Mouse (Mus musculus): ENCODE measurements around the gene Ebf1. TPM values are rescaled to one million over a fixed set of nuclear protein-coding genes. Genes with fewer than 3 reads are reported as not detected.

The Ebf1 gene
- polyA plus RNA-seq, 1 experiment from 2014 or later = 109 TPM

DNA sequence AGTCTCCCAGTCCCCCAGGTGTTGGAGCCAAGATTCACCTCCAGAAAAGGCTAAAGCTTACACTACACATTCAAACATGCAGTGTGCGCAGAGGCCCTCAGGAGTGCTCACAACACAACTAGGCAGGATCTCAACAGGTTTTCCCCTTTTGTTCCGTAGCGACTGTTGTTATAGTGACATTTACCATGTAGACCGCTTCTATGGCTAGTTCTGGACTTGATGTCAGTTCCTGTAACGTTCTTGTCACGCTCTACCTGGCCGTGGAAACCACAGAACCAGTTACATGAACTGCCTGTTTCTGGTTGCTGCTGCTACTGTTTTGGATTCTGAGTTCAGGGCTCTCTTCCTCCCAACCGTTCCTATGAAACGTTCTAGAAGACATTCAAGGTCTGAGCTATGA is 333.2 kb downstream of the Ebf1 start:
- no peak for ATAC-seq (ENCODE audit: low FRiP score, low read depth)
- Histone ChIP-seq H3K4me2 (replicated peaks) (no peak overlapping the region), H3K9ac (no peak overlapping the region), H3K9me3 (no peaks in the 10 kb centered on the region), H3K4me1 (no peaks in the 10 kb centered on the region), H3K27ac (no peak overlapping the region), H3K36me3 (no peaks in the 10 kb centered on the region), H3K4me3 (no peak overlapping the region), H3K27me3 (replicated peaks) (no peaks in the 10 kb centered on the region)
- 92% methylated on average over 9 of the region's 9 CpGs for WGBS

DNA sequence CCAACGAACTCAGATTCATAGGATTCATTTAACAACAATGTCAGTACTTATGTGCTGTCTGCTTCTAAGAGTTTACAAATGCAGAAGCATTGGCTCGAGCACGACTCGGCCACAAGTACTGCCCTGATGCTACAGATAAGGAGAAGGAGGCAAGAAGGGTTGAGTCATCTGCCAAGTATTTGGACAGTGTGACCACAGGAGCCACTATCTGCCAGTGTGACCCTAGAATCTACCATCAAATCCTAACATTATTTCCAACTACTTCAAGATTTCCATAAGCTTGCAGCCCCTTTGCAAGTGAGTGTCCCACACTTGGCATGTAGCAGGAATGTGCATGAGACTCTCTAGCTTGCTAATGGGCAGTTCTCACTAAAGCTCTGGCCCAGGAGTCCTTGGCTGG is 334.4 kb downstream of the Ebf1 start:
- Histone ChIP-seq H3K4me2 (replicated peaks) (no peak overlapping the region), H3K4me3 (no peak overlapping the region), H3K9me3 (no peaks in the 10 kb centered on the region), H3K36me3 (no peaks in the 10 kb centered on the region), H3K27ac (no peak overlapping the region), H3K9ac (no peak overlapping the region), H3K27me3 (replicated peaks) (no peaks in the 10 kb centered on the region), H3K4me1 (no peaks in the 10 kb centered on the region)
- 87% methylated on average over 4 of the region's 4 CpGs for WGBS
- ATAC-seq (ENCODE audit: low FRiP score, low read depth) = no peak

DNA sequence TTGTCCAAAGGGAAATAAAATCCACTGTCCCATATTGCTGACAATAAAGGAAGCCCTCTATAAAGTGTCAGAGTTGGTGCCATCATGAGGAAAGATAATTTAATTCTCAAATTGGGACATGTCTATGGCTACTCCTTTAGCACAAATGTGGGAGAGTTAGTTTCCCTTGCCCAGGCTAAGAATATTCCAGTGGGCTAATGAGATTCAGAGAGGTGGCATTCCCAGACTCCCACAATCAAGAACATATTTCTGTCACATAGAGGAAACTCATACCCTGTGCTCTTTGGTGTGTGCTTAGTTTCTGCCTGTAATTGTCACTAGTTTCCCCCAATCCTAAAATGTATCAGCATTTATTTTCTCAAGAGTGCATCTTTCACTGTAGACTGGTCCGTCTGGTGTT is 336.2 kb downstream of the Ebf1 start:
- H3K27ac ChIP-seq = no peak overlapping the region
- ATAC-seq (ENCODE audit: low FRiP score, low read depth) = no peak
- no peaks in the 10 kb centered on the region for H3K9me3 ChIP-seq
- H3K27me3 ChIP-seq (replicated peaks) = no peaks in the 10 kb centered on the region
- WGBS = 76% methylated on average over 1 of the region's 1 CpGs
- H3K4me2 ChIP-seq (replicated peaks) = no peak overlapping the region
- no peak overlapping the region for H3K4me3 ChIP-seq
- H3K9ac ChIP-seq = no peak overlapping the region
- no peaks in the 10 kb centered on the region for H3K36me3 ChIP-seq
- H3K4me1 ChIP-seq = no peaks in the 10 kb centered on the region

DNA sequence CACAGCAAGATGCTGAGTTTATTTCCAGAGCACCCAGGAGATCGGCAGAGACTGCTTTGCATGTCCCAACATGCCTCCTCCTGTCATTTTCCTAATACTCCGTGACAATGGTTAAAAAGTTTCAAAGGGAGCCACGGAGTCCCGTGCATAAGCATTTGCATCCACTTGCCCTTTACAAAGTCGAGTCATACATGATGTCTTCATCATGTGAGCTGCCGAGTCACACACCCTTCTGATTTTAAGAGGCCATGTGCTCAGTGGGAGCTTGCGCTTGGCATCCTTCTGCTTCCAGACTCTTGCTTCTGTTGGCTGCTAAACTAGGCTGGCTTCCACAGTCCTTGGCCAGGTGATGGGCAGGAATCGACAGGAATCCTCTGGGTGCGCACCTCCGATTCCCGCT is 336.7 kb downstream of the Ebf1 start:
- ATAC-seq (ENCODE audit: low FRiP score, low read depth) = no peak

DNA sequence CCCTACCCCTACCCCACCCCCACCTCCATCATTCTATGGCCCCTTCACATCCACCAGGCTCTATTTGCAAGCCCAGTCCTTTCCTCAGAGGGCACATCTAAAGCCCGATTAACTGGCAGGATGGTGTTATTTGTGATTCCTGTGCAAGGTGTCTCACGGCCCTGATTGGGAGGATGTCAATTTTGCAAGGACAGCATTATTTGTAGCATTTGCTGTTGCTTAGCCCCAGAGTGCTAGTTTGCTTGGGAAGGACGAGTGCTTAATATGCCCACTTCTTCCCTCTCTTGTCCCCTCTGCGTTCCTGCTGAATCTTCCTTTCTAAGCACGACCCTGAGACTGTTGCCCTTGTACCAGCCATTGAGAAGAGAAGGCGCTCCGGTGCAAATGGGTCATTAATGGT is 337.2 kb downstream of the Ebf1 start:
- no peak overlapping the region for H3K9ac ChIP-seq
- no peak for ATAC-seq (ENCODE audit: low FRiP score, low read depth)
- H3K27me3 ChIP-seq (replicated peaks) = no peaks in the 10 kb centered on the region
- no peak overlapping the region for H3K4me2 ChIP-seq (replicated peaks)
- no peak overlapping the region for H3K4me3 ChIP-seq
- H3K27ac ChIP-seq = no peak overlapping the region
- 80% methylated on average over 7 of the region's 7 CpGs for WGBS
- no peaks in the 10 kb centered on the region for H3K36me3 ChIP-seq
- no peaks in the 10 kb centered on the region for H3K4me1 ChIP-seq
- H3K9me3 ChIP-seq = no peaks in the 10 kb centered on the region

More for the DNA sequence above, 336.7 kb downstream of the Ebf1 start:
- H3K9me3 ChIP-seq = no peaks in the 10 kb centered on the region
- no peak overlapping the region for H3K4me2 ChIP-seq (replicated peaks)
- H3K9ac ChIP-seq = no peak overlapping the region
- no peak overlapping the region for H3K4me3 ChIP-seq
- WGBS = 83% methylated on average over 11 of the region's 11 CpGs
- H3K36me3 ChIP-seq = no peaks in the 10 kb centered on the region
- no peaks in the 10 kb centered on the region for H3K4me1 ChIP-seq
- H3K27ac ChIP-seq = no peak overlapping the region
- H3K27me3 ChIP-seq (replicated peaks) = no peaks in the 10 kb centered on the region

DNA sequence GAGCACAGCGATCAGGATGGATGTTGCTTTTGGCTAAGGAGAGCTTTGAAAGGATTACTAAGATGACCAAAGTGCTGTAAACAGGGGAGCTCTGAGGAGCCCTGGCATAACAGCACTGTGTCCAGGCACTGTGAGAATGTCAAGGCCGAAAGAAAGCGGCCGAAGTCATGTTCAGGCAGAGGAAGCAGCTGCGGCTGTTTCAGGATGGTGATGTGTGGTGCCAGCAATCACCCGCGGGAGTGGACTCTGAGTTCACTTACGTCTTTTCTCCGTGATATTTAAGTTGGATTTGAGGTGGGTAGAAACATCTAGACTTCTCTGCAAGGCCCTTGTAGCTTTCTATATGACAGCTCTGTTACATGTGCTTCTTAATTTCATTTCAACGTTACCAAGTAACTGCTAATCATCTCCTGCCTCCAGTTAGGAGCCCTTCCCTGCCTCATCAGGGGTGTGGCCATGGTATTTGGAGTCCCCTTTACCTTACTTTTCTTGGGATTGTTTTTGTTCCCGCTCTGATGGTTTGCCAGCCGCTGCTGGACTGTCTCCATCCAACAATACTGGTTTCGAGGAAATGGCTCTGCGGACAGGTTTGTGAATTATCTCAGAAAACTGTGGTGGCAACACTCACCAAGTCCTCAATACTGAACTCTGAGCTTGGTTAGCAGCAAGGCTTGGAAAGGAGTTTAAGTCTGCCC is 345.8 kb downstream of the Ebf1 start:
- no peak for ATAC-seq (ENCODE audit: low FRiP score, low read depth)
- no peaks in the 10 kb centered on the region for H3K27me3 ChIP-seq (replicated peaks)
- no peak overlapping the region for H3K9ac ChIP-seq
- H3K4me2 ChIP-seq (replicated peaks) = no peak overlapping the region
- H3K36me3 ChIP-seq = no peaks in the 10 kb centered on the region
- peaks cover 11% of the 10 kb centered on the region; the same call in 1 of the 2 replicates for H3K4me1 ChIP-seq
- no peak overlapping the region for H3K4me3 ChIP-seq
- no peaks in the 10 kb centered on the region for H3K9me3 ChIP-seq
- no peak overlapping the region for H3K27ac ChIP-seq
- 89% methylated on average over 14 of the region's 14 CpGs for WGBS

DNA sequence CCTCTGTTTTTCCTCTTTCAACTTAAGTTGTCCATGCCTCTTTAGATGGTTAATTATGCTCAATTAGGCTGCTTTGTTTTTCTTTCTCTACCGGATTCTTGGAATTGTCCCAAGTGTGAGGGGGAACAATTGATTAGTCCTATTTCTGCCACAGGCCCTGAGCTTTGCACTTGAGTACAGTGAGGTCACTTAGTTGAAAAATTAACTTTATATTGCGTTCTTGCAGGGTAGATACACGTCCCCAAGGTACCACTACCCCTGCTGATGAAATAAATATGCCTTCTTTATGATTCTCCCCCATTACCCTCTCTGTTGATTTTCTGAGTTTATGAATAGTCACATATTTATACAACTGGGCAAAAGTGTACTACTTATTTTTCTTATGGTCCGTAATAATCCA is 351.9 kb downstream of the Ebf1 start:
- Histone ChIP-seq H3K9ac (no peak overlapping the region), H3K27ac (no peak overlapping the region), H3K9me3 (no peaks in the 10 kb centered on the region), H3K4me2 (replicated peaks) (no peak overlapping the region), H3K4me3 (no peak overlapping the region), H3K27me3 (replicated peaks) (no peaks in the 10 kb centered on the region), H3K4me1 (peaks cover 6% of the 10 kb centered on the region; the same call in 1 of the 2 replicates), H3K36me3 (no peaks in the 10 kb centered on the region)
- 56% methylated on average over 4 of the region's 4 CpGs for WGBS
- no peak for ATAC-seq (ENCODE audit: low FRiP score, low read depth)

DNA sequence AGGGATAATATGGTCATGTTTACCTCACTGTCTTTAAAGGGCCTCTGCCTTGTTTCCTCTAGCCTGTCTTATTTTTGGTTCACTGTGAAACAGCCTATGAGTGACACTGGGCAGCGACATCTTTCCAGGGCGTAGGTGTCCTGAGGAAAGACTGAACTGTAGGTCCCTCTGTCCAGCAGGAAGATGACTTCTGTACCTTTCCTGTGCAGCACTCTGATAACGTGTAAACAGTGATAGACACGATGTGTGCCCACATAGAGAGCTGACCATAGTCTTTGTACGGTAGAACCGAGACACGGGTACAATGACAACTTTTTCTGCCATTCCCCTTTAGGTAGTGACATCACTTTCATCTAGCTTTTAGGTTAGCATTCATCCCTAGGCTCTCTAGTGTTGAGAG is 357.2 kb downstream of the Ebf1 start:
- Histone ChIP-seq H3K27me3 (replicated peaks) (no peaks in the 10 kb centered on the region), H3K4me3 (no peak overlapping the region), H3K9ac (no peak overlapping the region), H3K4me1 (peaks cover 33% of the 10 kb centered on the region), H3K9me3 (no peaks in the 10 kb centered on the region), H3K36me3 (no peaks in the 10 kb centered on the region), H3K4me2 (replicated peaks) (no peak overlapping the region), H3K27ac (no peak overlapping the region)
- WGBS = 93% methylated on average over 7 of the region's 7 CpGs
- ATAC-seq (ENCODE audit: low FRiP score, low read depth) = no peak

DNA sequence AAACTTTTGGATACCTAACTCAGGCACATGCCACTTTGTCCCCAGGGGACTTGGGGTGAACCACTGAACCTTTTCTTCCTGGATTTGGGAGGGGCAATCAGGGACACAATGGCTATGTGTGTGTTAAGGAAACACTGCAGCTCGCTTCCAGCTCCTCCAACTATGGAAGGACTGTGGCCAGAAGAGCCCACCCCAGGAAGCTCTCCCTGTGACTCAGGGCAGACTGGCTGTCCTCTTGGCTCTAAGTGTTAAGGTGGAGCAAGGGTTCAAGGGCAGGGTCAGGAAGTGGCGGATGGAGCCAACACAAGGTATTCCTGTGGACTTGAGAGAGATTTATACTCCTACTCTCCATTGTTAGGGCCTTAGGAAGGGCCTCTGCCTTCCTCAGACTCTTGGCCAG is 358.0 kb downstream of the Ebf1 start:
- Histone ChIP-seq H3K9ac (no peak overlapping the region), H3K4me3 (no peak overlapping the region), H3K27ac (no peak overlapping the region), H3K4me1 (peaks cover 39% of the 10 kb centered on the region), H3K27me3 (replicated peaks) (no peaks in the 10 kb centered on the region), H3K4me2 (replicated peaks) (no peak overlapping the region), H3K36me3 (no peaks in the 10 kb centered on the region), H3K9me3 (no peaks in the 10 kb centered on the region)
- 43% methylated on average over 2 of the region's 2 CpGs for WGBS
- no peak for ATAC-seq (ENCODE audit: low FRiP score, low read depth)

DNA sequence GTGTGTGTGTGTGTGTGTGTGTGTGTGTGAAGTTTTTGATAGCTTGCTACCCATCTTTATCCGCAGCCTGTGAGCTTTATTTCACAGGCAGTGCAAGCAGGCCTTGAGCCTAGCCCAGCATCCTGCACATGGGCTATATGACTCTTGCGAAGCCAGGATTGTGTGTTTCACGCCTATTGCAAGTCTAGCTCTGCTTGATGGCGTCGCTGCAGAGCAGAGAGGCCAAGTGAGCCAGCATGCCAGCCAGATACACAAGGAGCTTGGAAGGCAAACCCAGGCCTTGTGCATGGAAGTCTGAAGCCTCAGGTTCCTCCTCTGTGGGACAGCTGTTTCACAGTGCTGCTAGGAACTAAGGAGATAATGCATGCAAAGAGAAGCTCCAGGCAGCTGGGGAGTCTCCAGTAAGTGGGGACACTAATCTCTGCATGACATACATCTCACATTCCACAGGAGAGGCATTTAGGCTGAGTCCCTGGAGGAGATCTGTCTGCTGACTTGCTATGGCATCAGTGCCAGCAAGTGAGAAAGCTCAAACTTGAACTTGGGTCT is 359.2 kb downstream of the Ebf1 start:
- Histone ChIP-seq H3K4me3 (no peak overlapping the region), H3K9me3 (no peaks in the 10 kb centered on the region), H3K27ac (peak overlapping the region; percentile 1; the same call in 1 of the 2 replicates), H3K9ac (no peak overlapping the region), H3K4me1 (peaks cover 39% of the 10 kb centered on the region), H3K27me3 (replicated peaks) (no peaks in the 10 kb centered on the region), H3K4me2 (replicated peaks) (no peak overlapping the region), H3K36me3 (no peaks in the 10 kb centered on the region)
- WGBS = 73% methylated on average over 5 of the region's 5 CpGs
- no peak for ATAC-seq (ENCODE audit: low FRiP score, low read depth)

DNA sequence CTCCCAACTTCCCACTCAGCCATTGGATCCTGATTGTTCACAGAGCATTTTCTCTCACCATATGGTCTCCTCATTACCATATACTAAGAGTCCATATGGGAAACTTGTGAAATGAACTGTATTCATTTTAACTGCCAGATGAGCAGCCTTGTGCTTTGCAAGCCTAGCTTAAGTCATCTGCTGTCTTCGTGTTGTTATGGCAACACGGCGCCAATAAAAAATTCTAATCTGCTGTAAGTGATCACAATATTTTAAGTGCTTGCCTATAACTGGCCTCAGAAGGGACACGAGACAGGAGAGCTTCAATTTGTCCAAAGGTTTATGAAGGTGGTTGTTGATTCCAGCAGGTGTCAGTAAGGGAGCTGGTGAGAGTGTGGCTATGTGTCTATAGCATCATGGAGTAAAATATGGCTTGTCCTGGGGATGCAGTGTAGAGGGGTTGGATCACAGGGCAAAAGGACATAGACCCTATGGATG is 360.8 kb downstream of the Ebf1 start:
- H3K4me1 ChIP-seq = peaks cover 48% of the 10 kb centered on the region
- 66% methylated on average over 4 of the region's 4 CpGs for WGBS

DNA sequence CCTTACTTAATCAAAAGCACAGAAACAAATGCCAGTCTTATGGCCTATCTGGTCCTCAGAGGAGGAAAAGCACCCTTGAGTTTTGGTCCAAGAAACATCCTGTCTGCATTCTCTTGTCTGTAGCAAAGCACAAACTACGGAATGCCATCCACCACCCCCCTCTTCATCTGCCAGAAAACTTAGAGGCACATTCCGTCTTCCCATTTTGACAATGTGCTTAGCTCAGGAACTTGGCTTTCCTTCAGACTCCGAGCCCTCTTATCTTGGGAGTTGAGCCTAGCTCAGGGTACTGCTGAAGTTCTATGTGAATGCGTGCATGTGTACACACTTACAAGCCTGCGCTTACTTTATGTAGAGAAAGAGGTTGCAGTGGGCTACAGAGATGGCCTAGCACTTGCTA is 362.3 kb downstream of the Ebf1 start:
- peaks cover 48% of the 10 kb centered on the region for H3K4me1 ChIP-seq
- no peak overlapping the region for H3K9ac ChIP-seq
- H3K27me3 ChIP-seq (replicated peaks) = no peaks in the 10 kb centered on the region
- no peak for ATAC-seq (ENCODE audit: low FRiP score, low read depth)
- H3K4me3 ChIP-seq = no peak overlapping the region
- H3K27ac ChIP-seq = no peak overlapping the region
- no peaks in the 10 kb centered on the region for H3K36me3 ChIP-seq
- no peaks in the 10 kb centered on the region for H3K9me3 ChIP-seq
- 90% methylated on average over 5 of the region's 5 CpGs for WGBS
- no peak overlapping the region for H3K4me2 ChIP-seq (replicated peaks)

More for the DNA sequence above, 360.8 kb downstream of the Ebf1 start:
- H3K27me3 ChIP-seq (replicated peaks) = no peaks in the 10 kb centered on the region
- H3K4me3 ChIP-seq = no peak overlapping the region
- peak; percentile 51 for ATAC-seq (ENCODE audit: low FRiP score, low read depth)
- no peak overlapping the region for H3K27ac ChIP-seq
- no peak overlapping the region for H3K4me2 ChIP-seq (replicated peaks)
- H3K9me3 ChIP-seq = no peaks in the 10 kb centered on the region
- no peaks in the 10 kb centered on the region for H3K36me3 ChIP-seq
- no peak overlapping the region for H3K9ac ChIP-seq

DNA sequence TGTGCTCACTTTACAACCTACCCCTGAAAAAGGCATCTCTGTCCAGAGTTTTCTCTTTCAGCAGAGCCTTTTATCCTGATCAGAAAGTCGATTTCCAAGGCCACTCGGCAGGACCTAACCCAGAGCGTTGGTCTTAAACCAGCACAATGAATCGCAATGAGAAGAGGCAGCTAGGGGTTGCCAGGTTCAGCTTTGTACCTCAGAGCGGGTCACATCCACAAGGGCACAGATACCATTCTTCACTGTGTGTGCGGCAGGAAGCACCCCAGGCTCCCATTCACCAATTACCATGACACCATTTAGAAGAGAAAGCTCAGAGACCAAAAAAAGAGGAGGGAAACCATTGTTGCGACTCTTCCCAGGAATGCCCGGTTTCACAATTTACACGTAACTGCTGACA is 365.1 kb downstream of the Ebf1 start:
- Histone ChIP-seq H3K9me3 (no peaks in the 10 kb centered on the region), H3K27ac (no peak overlapping the region), H3K4me3 (no peak overlapping the region), H3K4me2 (replicated peaks) (0 out of 2 replicates have a peak overlapping the region, but pooled peaks have one; percentile 24), H3K4me1 (peaks cover 29% of the 10 kb centered on the region), H3K36me3 (no peaks in the 10 kb centered on the region), H3K9ac (no peak overlapping the region), H3K27me3 (replicated peaks) (no peaks in the 10 kb centered on the region)
- no peak for ATAC-seq (ENCODE audit: low FRiP score, low read depth)
- 16% methylated on average over 9 of the region's 9 CpGs for WGBS
